Mouse (Mus musculus): Measurements from ENCODE around the gene Gm29735.
"Not testable (repeated sequence)": the region's sequence is repeated elsewhere in the genome, so short reads cannot be mapped to it uniquely, and the experiment has no call there.

Gene Gm29735

GRCm38 (mm10) chr7:142140696-142141095 is 16.2 kb downstream of the Gm29735 start:
- CTCF ChIA-PET = no interaction called here
- POLR2A ChIA-PET = interaction anchor here in 2 of 4 experiments (0.6 to 1.5 kb wide), 2 partner anchors 9 to 568 kb away, joined by 3 to 5 read pairs; no protein-coding TSS in a partner anchor

GRCm38 (mm10) chr7:142135934-142136333 is 21.0 kb downstream of the Gm29735 start, which contains the start of gene Gm39115:
Gm39115 (minus strand) TSS chr7:142136034.
- CTCF ChIA-PET, POLR2A ChIA-PET: not testable (repeated sequence)

GRCm38 (mm10) chr7:142134206-142134995 is 22.5 kb downstream of the Gm29735 start:
- CTCF ChIA-PET = interaction anchor here in 1 of 4 experiments (0.6 kb wide), 1 partner anchor 379 kb away, joined by 3 read pairs; no protein-coding TSS in a partner anchor
- POLR2A ChIA-PET = no interaction called here

GRCm38 (mm10) chr7:142128843-142129242 is 28.1 kb downstream of the Gm29735 start:
- ChIA-PET POLR2A (no interaction called here), CTCF (interaction anchor here in 2 of 4 experiments (0.7 to 1.7 kb wide), 2 partner anchors 127 kb away, joined by 4 to 5 read pairs; no protein-coding TSS in a partner anchor)

- ChIA-PET CTCF (interaction anchor here in 2 of 4 experiments (0.6 to 0.9 kb wide), 3 partner anchors 46 to 523 kb away, joined by 3 to 6 read pairs (median 3); no protein-coding TSS in a partner anchor), POLR2A (interaction anchor here in 1 of 4 experiments (0.7 kb wide), 1 partner anchor 21 kb away, joined by 7 read pairs; no protein-coding TSS in a partner anchor)
Observed at GRCm38 (mm10) chr7:142120629-142121028, 36.3 kb downstream of the Gm29735 start, which contains the start of gene Gm45618. Gm45618 (minus strand) TSS chr7:142120729.

GRCm38 (mm10) chr7:142119632-142120031 is 37.3 kb downstream of the Gm29735 start:
- ChIA-PET CTCF (interaction anchor here in 3 of 4 experiments (0.5 to 1.0 kb wide), 5 partner anchors 8 to 165 kb away, joined by 3 to 21 read pairs (median 3); no protein-coding TSS in a partner anchor), POLR2A (no interaction called here)
